Mouse (Mus musculus) spleen, adult 2 months (tissue): Measurements from ENCODE around the gene Tgfb3.

ENCODE experiments used
- CTCF ChIP-seq: fragments of 200-500 bp; IDR thresholded peaks from 2 replicates; pipeline ENCODE4 v1.5.1; 2011; ENCODE audit warnings: mild to moderate bottlenecking, inconsistent platforms; ENCODE audit not compliant: insufficient read depth, insufficient read length, insufficient replicate concordance; ENCODE audit errors: extremely low read depth
- POLR2A ChIP-seq: fragments of 200-500 bp; IDR thresholded peaks from 2 replicates; pipeline ENCODE4 v1.6.1; 2011; ENCODE audit warnings: low read depth, low read length, inconsistent platforms

- TF ChIP-seq CTCF (no peak), POLR2A (no peak)
These were observed 26.7 kb upstream of the Tgfb3 start for GRCm38 (mm10) chr12:86105546-86105945.
